Mouse (Mus musculus): ENCODE results near the gene Chsy1. TPM values are rescaled to one million over a fixed set of nuclear protein-coding genes. Genes with fewer than 3 reads are reported as not detected.
A peak's percentile ranks its signal among the peaks of the same experiment; 100 is the strongest.
"Not testable (repeated sequence)": the region's sequence is repeated elsewhere in the genome, so short reads cannot be mapped to it uniquely, and the experiment has no call there.

Gene Chsy1
- total RNA-seq, 2 experiments from 2014 or later: 47.6 to 79.4 TPM

- peak; percentile 30; the same call in 1 of the 2 replicates for ATAC-seq (replicated peaks; ENCODE audit: poor library complexity, severe bottlenecking)
These were observed 60.2 kb downstream of the Chsy1 start for GRCm38 (mm10) chr7:66169476-66169875.

- ATAC-seq (replicated peaks; ENCODE audit: poor library complexity, severe bottlenecking): no peak
These were observed 61.6 kb downstream of the Chsy1 start for GRCm38 (mm10) chr7:66170802-66171505.

DNA sequence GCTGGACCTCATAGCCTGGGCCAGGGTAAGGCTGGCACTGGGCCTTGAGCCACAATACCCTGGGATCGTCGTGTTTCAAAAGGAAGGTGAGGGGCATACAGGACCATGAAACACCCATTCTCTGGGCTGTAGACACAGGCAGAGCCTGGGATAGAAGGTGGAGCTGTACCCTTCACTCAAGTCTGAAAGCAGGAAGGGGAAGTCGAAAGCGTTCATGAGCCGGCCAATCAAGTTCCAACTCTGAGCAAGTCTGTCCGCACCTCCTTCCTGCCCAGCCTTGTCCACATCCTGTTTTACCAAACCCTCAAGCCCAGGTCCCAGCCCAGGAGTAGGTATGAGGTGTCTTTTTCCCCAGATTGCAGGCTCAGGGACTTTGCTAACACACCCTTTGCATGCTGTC is 66.4 kb downstream of the Chsy1 start:
- ATAC-seq (replicated peaks; ENCODE audit: poor library complexity, severe bottlenecking): peak; percentile 67

DNA sequence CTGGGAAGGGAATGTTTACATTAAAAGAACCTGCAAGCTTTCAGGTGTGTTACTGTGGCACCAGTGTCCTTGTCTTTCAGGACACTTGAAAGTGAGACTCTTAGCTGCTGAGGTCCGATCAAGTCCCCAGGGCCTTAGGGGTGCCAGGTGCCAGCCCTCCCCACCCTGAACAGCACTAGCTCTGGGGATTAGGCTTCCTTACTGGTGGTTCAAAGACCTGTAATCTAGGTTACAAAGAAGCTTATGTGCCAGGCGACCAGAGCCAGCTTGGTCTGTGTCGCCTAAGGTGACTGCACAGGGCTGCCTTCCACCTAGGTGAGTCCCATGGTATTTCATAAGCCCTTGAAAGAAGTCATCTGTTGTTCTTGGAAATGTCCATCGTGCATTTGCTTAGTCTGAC is 66.9 kb downstream of the Chsy1 start:
- ATAC-seq (replicated peaks; ENCODE audit: poor library complexity, severe bottlenecking): no peak

DNA sequence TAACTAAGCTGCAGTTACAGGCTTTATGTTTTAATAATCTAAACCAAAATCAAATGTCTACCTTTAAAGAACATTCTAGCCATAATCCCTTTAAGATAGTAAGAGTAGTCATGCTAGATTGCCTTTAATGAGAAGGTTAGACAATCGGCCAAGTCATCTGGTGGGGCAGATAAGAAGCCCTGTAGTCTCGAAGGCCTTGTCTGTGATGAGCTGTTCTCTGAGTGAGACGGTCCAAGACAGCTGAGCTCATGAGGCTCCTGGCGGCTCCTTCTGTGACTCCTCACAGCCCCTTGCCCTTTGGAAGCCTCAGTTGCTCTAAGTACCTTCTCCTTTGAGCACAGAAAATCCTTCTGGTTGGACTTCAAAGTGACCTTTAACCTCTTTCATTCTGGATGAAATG is 67.6 kb downstream of the Chsy1 start:
- ATAC-seq (replicated peaks; ENCODE audit: poor library complexity, severe bottlenecking): no peak

DNA sequence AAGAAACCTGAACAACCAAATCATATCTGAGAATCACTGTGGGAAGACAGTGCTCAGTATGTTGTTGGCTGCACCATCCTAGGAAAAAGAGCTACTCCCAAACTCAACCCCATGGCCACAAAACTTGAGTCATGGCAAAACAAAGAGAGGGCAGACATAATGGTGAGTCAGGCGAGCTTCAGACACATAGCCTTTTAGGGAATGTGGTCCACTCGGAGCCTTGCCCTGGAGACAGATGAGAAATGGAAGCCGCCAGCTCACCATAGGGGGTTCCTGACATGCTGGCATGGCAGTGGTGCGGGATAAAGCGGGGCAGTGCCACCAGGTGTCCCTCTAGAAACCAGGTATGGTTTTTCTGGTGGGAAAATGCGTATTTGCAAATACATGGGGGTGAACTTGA is 68.8 kb downstream of the Chsy1 start:
- ATAC-seq (replicated peaks; ENCODE audit: poor library complexity, severe bottlenecking): no peak

DNA sequence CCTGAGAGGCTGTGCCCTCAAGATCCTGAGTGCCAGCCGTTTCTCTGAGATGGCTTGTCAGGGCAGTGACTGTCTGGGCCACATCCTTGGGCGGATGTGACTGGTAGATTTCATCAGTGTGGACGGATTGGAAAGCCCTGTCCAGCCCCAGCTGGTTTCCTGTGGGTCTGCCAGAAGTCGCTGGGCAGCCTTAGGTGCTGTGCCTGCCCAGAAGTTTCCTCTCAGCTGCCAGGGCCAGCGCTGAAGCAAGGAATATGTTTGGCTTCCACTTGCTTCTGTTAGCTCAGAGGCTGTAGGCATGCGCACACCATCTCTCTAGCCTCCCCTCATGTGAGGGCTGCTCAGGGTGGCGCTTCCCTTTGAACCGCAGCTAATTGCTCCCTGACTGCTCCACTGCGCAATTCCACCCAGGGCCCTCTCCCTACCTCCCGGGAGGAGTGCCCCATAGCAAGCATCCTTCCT is 69.8 kb downstream of the Chsy1 start:
- ATAC-seq (replicated peaks; ENCODE audit: poor library complexity, severe bottlenecking): peak; percentile 67

GRCm38 (mm10) chr7:66179711-66180110 is 70.4 kb downstream of the Chsy1 start:
- ATAC-seq (replicated peaks; ENCODE audit: poor library complexity, severe bottlenecking): peak; percentile 0; the same call in 1 of the 2 replicates

DNA sequence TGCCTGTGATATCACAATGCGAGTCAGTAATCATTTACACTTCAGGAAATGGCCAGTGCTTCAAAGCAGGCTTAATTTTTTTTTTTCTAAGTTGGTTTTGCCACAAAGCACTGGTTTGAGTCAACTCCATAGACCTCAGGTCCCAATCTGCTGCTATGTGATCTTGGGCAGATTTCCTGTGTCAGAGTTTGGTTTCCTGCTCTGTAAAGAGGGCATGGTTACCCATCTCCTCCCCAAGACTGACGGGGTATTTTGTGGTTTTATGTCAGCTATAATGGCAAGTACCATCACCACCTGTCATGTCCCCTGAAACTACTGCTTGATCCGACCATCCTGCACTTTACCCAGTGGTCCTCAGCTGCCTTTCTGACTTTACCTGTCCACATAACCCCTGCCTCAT is 70.9 kb downstream of the Chsy1 start:
- peak; percentile 38 for ATAC-seq (replicated peaks; ENCODE audit: poor library complexity, severe bottlenecking)

GRCm38 (mm10) chr7:66180711-66181365 is 71.5 kb downstream of the Chsy1 start:
- ATAC-seq (replicated peaks; ENCODE audit: poor library complexity, severe bottlenecking): no peak

DNA sequence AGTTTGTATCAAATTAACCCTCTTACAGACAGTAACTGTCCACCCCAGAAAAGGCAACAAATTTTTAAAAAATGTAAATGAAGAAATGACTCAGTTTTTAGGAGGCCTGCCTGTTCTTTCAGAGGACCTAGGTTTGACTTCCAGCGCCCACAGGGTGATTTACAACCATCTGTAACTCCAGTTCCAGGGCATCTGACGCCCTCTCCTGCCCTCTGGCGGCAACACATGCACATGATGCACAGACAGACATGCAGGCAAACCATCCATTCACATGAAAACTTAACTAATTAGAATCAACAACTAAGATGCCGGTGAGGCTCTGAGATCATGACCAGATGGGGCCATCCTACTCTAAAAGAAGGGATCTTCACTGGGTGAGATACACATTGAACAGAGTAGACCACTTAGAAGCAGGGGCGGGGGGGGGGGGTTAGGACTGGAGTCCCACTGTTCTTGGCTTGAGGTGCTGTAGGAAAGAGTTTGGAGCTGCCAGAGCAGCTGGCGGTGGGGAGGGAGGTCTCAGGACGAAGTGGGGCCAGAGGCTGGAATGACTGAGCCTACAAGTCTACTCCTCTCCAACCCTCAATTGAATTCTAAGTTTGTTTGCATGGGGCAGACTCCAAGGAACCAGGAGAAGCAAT is 72.9 kb downstream of the Chsy1 start:
- ATAC-seq (replicated peaks; ENCODE audit: poor library complexity, severe bottlenecking): no peak

GRCm38 (mm10) chr7:66183404-66183803 is 74.1 kb downstream of the Chsy1 start:
- no peak for ATAC-seq (replicated peaks; ENCODE audit: poor library complexity, severe bottlenecking)

GRCm38 (mm10) chr7:66184026-66184425 is 74.7 kb downstream of the Chsy1 start:
- ATAC-seq (replicated peaks; ENCODE audit: poor library complexity, severe bottlenecking): no peak

DNA sequence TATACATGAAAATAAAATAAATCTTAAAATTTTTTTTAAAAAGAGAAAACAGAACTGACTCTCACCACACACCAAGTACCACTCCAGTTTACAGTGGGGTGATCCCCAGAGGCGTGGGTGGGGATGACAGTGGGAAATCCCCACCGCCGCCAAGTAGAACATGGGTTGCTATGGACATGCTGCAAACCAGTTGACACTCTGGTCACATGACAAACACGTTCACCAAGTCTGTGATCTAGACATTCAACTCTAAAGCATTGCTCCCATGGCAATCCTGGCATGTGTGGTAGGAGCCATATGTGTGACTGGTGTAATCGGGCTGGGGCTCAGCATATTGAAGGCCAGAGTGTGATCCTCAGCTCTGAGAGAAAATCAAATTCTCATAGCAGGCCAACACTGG is 76.1 kb downstream of the Chsy1 start:
- no peak for ATAC-seq (replicated peaks; ENCODE audit: poor library complexity, severe bottlenecking)

- ATAC-seq (replicated peaks; ENCODE audit: poor library complexity, severe bottlenecking): no peak
These were observed 78.4 kb downstream of the Chsy1 start for GRCm38 (mm10) chr7:66187581-66188231.

DNA sequence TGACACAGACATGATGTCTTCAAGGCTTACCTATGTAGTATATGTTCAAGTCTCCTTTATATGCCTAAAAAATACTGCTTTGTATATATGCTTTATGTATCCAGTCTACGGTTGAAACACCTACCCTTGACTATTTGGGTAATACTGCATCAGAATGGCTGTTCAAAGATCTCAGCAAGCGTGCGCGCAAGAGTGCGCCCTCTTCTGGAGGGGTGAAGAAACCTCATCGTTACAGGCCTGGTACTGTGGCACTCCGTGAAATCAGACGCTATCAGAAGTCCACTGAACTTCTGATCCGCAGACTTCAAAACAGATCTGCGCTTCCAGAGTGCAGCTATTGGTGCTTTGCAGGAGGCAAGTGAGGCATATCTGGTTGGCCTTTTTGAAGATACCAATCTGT is 81.1 kb downstream of the Chsy1 start:
- not testable (repeated sequence) for ATAC-seq (replicated peaks; ENCODE audit: poor library complexity, severe bottlenecking)

- ATAC-seq (replicated peaks; ENCODE audit: poor library complexity, severe bottlenecking): no peak
These were observed 85.2 kb downstream of the Chsy1 start for GRCm38 (mm10) chr7:66194511-66194910.

DNA sequence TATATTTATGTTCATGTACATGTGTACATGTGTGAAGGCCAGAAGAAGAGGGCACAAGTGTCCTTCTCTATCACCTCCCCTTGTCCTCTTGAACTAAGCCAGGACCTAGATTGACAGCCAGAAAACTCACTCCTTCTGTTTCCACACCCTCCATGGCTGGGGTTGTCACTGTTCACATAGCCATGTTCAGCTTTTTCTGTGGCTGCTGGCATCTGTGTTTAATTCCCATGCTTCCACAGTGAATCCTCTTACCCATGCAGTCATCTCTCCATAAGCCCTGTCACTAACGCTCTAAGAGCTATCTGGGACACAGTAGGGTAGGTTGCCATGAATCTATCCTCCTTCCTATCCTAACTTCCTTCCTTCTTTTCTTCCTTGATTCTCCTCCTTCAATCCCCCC is 86.6 kb downstream of the Chsy1 start:
- no peak for ATAC-seq (replicated peaks; ENCODE audit: poor library complexity, severe bottlenecking)

DNA sequence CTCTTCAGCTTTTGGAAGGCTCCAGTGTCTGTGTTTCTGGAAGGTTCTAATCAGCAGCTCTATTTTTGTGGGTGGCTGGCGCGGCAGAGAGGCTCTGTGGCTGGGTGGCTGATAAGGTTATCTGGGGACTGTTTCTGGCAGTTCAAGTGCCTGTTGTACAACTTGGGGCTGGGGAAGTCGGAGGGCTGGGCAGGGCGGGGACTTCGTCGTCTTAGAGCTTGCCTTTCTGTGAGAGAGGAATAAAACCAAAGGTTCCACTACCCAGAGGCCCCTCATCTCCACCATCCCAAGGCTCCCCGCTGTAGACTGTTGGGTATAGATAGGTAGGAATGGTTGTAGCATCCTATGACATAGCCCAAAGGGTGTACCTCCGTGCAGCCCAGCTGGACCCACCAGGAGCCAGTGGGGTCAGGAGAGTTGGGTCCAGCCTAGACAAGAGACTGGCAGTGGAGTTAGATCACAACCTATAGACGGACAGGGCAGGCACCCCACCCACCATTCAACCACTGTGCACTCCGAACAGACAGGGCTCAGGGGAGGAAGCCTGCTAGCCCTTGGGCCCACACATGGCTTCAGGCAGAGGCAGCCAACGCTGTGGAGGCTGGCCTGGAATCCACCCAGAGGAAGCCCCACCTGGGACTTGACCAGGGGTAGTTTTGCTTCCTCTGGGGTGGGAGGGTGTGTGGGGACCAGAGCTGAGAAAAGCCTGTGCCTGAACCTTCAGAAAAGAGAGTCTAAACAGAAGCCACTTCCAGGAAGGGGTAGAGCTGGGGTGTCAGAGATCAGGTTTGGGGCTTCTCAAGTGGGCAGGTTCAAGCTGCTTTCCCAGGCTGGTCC is 87.5 kb downstream of the Chsy1 start:
- ATAC-seq (replicated peaks; ENCODE audit: poor library complexity, severe bottlenecking): 0 out of 2 replicates have a peak, but pooled peaks have one; percentile 8

DNA sequence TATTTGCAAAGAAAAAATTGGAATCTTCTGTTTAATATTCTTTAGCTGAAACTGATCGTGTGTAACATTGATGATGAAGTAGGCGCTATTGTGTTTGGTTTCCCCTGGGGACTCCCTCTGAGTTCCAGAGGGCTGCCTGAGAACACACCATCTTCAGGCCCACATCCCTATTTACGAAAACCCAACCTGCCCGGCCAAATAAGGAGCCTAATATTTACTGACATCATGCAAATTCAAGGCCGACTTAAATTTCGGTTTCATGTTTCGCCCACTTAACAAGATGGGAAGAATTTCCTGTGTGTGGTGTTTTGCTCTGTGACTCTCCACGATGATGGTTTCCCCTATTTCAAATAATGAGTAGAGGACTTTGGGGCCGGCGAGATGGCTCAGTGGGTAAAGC is 89.1 kb downstream of the Chsy1 start:
- ATAC-seq (replicated peaks; ENCODE audit: poor library complexity, severe bottlenecking): no peak

Data from granulocyte monocyte progenitor cell, adult 5-6 weeks (primary cell).